Mouse (Mus musculus) cerebellum, adult 9-10 months (tissue): ENCODE measurements around the gene Akt1.

Source experiments
- DNase-seq: peaks from one replicate; pipeline ENCODE4 v3.0.0; 2022

The Akt1 gene

DNA sequence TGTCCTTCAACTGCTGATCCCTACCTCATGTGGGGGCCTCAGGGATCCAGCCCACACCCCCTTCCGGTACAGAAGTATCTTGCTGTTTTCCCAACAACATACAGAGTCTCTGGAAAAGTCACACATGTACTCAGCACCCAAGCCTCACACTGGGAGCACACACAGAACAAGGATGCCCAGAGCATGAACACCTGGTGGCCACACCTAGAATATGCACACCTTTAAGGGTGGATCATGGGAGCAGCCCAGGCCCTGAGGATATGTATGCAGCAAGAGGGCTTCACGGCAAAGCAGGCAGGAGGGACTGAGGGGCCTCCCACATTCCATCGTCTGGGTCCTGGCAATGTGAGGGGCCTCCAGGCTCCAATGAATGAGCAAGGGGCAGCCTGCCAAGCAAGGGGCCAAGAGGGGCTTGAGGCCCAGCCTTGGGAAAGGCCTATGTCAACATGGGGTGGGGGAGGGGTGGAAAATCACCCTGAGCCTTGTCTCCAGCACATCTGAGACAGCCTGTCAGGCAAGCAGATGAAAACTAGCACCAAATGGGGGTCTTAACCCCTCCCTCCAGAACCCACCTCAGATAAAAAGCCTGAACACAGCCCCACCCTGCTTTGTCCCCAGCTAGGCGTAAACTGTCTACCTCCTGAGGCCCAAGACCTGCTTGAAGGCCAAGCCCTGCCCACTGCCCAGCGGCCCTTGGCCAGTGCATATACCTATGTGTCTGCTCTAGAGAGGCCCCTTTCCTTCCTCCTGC, 13.9 kb downstream of the Akt1 start:
- DNase-seq: no peak

DNA sequence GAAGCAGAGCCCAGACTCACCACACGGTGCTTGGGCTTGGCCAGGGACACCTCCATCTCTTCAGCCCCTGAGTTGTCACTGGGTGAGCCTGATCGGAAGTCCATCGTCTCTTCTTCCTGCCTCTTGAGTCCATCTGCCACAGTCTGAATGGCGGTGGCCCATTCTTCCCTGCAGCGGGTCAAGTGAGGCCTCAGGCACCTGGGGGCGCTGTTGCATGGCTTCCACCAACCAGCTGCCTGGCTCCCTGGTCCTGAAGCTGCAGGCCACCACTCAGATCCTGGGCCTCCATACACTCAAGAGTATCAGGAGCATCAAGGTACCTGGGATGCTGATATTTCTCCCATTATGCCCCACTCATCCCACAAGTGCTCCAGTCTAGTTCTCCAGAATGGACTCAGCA, 15.6 kb downstream of the Akt1 start:
- peak; percentile 71 for DNase-seq

- DNase-seq: peak; percentile 81
Observed at GRCm38 (mm10) chr12:112658619-112659018, 16.1 kb downstream of the Akt1 start.

DNA sequence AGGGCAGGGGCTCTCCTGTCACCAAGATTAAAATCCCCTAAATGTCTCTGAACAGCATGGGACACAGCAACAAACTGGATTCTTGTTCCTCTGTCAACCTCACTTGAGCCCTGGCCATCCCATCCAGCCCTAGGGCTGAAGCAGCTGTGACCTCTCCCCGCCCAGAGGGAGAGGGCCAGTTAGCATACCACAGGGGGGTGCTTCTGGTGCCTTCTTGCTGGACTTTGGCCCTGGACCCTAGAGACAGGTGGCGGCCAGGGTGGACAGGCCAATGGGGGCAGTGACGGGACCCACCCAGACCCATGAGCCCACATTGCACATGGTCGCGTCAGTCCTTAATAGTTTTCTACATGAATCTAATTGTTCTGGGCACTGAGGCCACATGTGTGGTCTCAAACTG, 20.6 kb downstream of the Akt1 start:
- no peak for DNase-seq

DNA sequence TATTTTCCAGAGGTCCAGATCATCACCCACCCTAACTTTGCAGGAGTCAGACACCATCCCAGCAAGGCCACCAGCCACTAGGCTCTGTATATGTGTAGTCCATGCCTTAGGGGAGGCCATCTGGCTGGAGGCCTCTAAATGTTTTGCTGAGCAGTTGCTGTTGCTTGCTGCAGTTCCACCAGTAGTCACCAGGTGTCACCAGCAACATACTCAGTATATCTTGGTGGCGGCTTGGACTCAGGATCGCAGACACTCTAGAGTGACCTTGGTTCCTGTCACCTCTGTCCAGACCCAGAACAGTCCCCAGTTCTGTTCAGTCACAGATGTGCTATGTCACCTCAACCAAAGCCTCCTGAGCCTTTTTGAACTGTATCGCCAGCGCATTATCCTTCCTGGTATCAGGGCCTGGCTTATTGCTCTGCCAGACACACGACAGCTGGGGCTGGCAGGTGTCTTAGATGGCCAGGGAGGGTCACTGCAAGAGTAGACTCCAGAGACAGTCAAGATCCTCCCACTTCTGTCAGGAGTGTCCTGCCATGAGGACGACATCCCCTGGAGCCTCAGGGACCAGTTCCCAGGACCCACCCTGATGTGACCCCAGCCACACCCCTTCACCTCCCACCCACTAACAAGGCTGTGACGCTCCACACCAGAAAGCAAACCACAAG, 21.4 kb downstream of the Akt1 start:
- peak; percentile 94 for DNase-seq

DNA sequence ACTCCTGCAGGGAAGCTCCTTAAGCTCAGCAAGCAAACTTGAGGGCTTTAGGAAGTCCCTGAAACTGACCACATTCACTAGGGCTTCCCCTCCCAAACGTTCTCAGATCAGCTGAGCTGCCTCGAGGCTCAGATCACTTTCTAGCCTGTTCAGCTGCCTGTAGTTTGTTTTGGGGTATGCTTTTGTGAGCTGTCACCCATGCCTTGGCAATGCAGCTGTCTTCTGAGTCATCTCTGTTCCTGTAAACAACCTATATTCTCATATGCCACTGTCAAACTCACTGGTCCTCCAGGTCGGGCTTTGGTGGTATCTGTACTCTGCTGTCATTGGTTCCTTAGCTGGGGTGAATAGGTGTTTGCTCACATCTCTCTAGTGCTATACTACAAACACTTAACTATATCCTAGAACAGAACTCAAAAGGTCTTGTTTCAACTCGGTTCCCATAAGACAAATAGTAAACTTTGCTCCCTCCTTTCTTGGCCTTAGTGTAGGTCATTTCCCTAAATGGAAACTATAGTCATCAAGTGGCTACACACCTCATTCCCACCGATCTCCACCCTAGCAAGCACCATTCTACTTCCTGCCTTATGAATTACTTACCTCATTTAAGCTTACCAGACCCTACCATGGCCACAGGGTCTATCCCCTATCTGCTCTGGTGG, 22.8 kb downstream of the Akt1 start:
- DNase-seq: no peak

- DNase-seq: no peak
Observed at GRCm38 (mm10) chr12:112648081-112648480, 26.6 kb downstream of the Akt1 start.

DNA sequence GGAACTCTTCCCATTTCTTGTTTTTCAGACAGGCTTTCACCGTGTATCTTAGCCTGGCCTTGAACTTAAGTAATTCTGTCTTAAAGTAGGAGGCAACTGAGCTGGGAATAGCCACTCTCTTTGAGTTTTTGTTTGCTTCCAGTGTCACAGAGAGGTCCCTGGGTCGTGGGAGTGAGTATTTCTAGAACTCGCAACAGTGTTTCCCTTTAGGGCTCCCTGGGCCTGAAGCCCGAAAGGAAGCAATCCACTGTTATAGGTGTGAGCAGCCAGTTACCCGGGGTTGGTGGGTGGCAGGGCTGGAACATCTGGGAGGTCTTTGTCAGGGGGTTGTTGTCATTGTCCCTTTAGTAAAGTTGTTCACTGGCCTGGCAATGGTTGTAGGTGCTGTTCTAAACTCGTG, 28.5 kb downstream of the Akt1 start:
- DNase-seq: no peak

DNA sequence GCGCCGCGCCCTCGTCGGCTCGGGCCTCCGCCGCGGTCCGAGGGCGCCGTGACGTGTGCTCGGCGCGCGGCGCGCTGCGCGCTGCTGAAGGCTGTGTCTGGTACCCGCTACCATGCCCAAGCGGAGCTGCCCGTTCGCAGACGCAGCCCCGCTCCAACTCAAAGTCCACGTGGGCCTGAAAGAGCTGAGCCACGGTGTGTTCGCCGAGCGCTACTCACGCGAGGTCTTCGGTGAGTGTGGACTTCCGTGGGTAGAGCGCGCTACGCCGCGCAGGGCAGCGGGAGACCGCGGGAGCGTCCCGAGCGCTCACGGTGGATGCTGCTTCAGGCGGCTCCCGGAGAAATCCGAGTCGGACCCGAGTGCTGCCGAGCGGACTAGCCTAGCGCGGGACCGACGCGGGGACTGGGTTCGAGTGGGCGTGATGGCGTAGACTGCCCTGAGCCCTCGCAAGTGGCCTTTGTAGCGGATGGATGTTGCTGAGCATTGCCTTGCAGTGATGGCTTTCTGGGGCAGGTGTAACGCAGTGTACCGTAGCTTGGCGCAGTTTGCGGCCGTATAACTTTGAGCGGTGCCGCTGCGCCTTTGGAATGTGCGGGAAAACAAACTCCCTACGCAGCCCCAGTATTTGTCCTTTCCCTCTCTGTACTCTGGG, 29.7 kb downstream of the Akt1 start:
- DNase-seq: peak; percentile 72

GRCm38 (mm10) chr12:112644180-112644854, 30.4 kb downstream of the Akt1 start, which contains the start of gene Siva1:
Gene Siva1 (plus strand): TSS chr12:112644679.
- peak; percentile 99 for DNase-seq

GRCm38 (mm10) chr12:112643126-112643525, 31.6 kb downstream of the Akt1 start:
- DNase-seq: peak; percentile 68

- no peak for DNase-seq
Observed at GRCm38 (mm10) chr12:112639526-112639925, 35.2 kb downstream of the Akt1 start.

- DNase-seq: no peak
Observed at GRCm38 (mm10) chr12:112633686-112634085, 41.0 kb downstream of the Akt1 start.

GRCm38 (mm10) chr12:112632907-112633306, 41.8 kb downstream of the Akt1 start:
- no peak for DNase-seq

- no peak for DNase-seq
Observed at GRCm38 (mm10) chr12:112632084-112632777, 42.5 kb downstream of the Akt1 start.

DNA sequence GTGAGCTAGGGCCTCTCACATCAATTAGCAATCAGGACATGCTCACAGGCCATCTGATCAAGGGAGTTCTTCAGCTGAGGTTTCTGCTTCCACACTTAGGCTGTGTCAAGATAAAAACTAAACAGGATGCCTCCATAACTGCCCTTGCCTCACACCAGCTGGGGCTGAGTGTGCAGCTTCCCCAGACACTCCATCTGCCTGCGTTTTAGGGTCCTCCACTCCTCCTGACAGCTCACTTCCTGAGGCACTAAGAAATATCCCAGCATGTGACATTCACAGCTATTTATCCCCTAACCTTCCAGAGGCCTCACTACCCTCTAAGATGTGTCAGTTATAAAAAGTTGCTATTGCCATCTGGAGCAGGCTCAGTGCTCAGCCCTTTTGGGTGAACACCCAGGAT, 43.2 kb downstream of the Akt1 start:
- no peak for DNase-seq

DNA sequence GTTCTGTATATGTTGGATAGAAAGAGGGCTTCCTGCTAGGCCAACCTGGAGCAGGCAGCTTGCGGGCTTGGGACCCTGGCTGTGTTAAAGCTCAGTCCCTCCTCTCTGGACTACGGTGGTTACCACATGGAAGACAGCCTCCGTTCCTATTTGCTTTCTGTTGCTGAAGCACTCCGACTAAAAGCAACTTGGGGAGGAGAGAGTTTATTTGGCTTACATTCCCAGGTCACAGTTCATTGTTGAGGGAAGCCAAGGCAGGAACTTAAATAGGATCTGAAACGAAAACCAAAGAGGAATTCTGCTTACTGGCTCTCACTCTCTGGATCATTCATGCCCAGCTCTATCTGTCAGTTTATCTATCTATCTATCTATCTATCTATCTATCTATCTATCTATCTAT, 43.9 kb downstream of the Akt1 start:
- no peak for DNase-seq

GRCm38 (mm10) chr12:112630029-112630428, 44.7 kb downstream of the Akt1 start:
- DNase-seq: no peak

- DNase-seq: no peak
Observed at GRCm38 (mm10) chr12:112628928-112629721, 45.6 kb downstream of the Akt1 start.

DNA sequence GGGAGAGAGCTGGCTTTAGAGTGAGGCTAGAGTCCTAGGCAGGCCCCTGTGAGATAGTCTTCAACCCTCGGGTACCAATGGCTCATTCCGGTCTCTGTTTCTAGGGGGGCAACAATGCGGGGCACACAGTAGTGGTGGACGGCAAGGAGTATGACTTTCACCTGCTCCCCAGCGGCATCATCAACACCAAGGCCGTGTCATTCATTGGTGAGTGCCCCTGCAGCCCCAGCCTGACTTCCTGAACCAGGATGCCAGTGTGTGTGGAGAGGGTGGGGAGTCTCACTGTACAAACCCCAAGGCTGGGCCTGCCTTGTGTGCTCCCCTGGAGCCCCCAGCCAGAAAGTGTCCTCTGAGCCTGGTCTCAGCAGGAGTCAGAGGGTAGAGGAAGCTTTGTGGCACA, 46.5 kb downstream of the Akt1 start:
- DNase-seq: no peak
